Mouse (Mus musculus) heart, embryonic 10.5 days (tissue): ENCODE measurements at regions not wholly inside any gene's neighbourhood (a gene's known extent, or its start where the extent isn't known, plus 50 kb on each side); places are given as distances from the start of the nearest gene placed in this dataset.

Source experiments
- DNase-seq: peaks from one replicate; pipeline ENCODE4 v3.0.0-alpha.2; 2017; ENCODE audit warnings: low spot score
- H3K27ac ChIP-seq: fragments of 300-500 bp; sonication (generic); 2 replicates; pipeline ENCODE4 v1.5.1; 2016; ENCODE audit warnings: mild to moderate bottlenecking
- H3K27me3 ChIP-seq: fragments of 300-500 bp; sonication (generic); 2 replicates; pipeline ENCODE4 v1.6.1; 2016; ENCODE audit warnings: mild to moderate bottlenecking; ENCODE audit not compliant: poor library complexity, insufficient read depth, severe bottlenecking
- H3K36me3 ChIP-seq: fragments of 300-500 bp; sonication (generic); 2 replicates; pipeline ENCODE4 v1.6.1; 2016; ENCODE audit warnings: mild to moderate bottlenecking, moderate library complexity
- H3K4me1 ChIP-seq: fragments of 300-500 bp; sonication (generic); 2 replicates; pipeline ENCODE4 v1.6.1; 2016; ENCODE audit warnings: mild to moderate bottlenecking
- H3K4me3 ChIP-seq: fragments of 300-500 bp; sonication (generic); 2 replicates; pipeline ENCODE4 v1.5.1; 2016; ENCODE audit warnings: mild to moderate bottlenecking, moderate library complexity
- H3K9me3 ChIP-seq: fragments of 300-500 bp; sonication (generic); 2 replicates; pipeline ENCODE4 v1.6.1; 2016; ENCODE audit warnings: mild to moderate bottlenecking, moderate library complexity
- WGBS: fragments of 180-500 bp; shearing (Covaris S2); methylation state at CpG from one replicate; pipeline ENCODE4 v1.1.7; 2016; 5-methylcytosine and 5-hydroxymethylcytosine counted together

- no peak overlapping the region for H3K27ac ChIP-seq
- no peaks in the 10 kb centered on the region for H3K4me1 ChIP-seq
- no peaks in the 10 kb centered on the region for H3K36me3 ChIP-seq
- 45% methylated on average over 3 of the region's 3 CpGs for WGBS
- no peaks in the 10 kb centered on the region for H3K9me3 ChIP-seq
- no peak for DNase-seq
- no peaks in the 10 kb centered on the region for H3K27me3 ChIP-seq
- H3K4me3 ChIP-seq = no peak overlapping the region
Observed at GRCm38 (mm10) chr1:41705692-41706091, 900.3 kb downstream of the Tmem182 start.

- no peaks in the 10 kb centered on the region for H3K9me3 ChIP-seq
- H3K4me1 ChIP-seq = no peaks in the 10 kb centered on the region
- H3K27ac ChIP-seq = no peak overlapping the region
- 79% methylated on average over 5 of the region's 5 CpGs for WGBS
- no peak for DNase-seq
- H3K4me3 ChIP-seq = no peak overlapping the region
- no peaks in the 10 kb centered on the region for H3K36me3 ChIP-seq
- H3K27me3 ChIP-seq = no peaks in the 10 kb centered on the region
Observed at GRCm38 (mm10) chr1:41742644-41743331, 937.4 kb downstream of the Tmem182 start.

GRCm38 (mm10) chr1:41743332-41743710 lies 937.9 kb downstream of the Tmem182 start:
- H3K27me3 ChIP-seq = no peaks in the 10 kb centered on the region
- H3K4me1 ChIP-seq = no peaks in the 10 kb centered on the region
- no peak overlapping the region for H3K4me3 ChIP-seq
- no peaks in the 10 kb centered on the region for H3K9me3 ChIP-seq
- no peak overlapping the region for H3K27ac ChIP-seq
- DNase-seq = no peak
- no peaks in the 10 kb centered on the region for H3K36me3 ChIP-seq
- WGBS = 82% methylated on average over 6 of the region's 6 CpGs

GRCm38 (mm10) chr1:41744531-41744930 lies 939.1 kb downstream of the Tmem182 start:
- no peak for DNase-seq
- Histone ChIP-seq H3K27ac (no peak overlapping the region), H3K27me3 (no peaks in the 10 kb centered on the region), H3K4me1 (no peaks in the 10 kb centered on the region), H3K9me3 (no peaks in the 10 kb centered on the region), H3K4me3 (no peak overlapping the region), H3K36me3 (no peaks in the 10 kb centered on the region)
- WGBS = 49% methylated on average over 3 of the region's 3 CpGs

- Histone ChIP-seq H3K27ac (no peak overlapping the region), H3K36me3 (no peaks in the 10 kb centered on the region), H3K27me3 (no peaks in the 10 kb centered on the region), H3K4me1 (no peaks in the 10 kb centered on the region), H3K4me3 (no peak overlapping the region), H3K9me3 (no peaks in the 10 kb centered on the region)
- 76% methylated on average over 6 of the region's 6 CpGs for WGBS
- DNase-seq = no peak
Observed at GRCm38 (mm10) chr1:41759366-41759765, 936.2 kb upstream of the Pou3f3 start.
